Mouse (Mus musculus) liver, embryonic 12.5 days (tissue): Measurements from ENCODE around the gene Ccer2. TPM values are rescaled to one million over a fixed set of nuclear protein-coding genes. Genes with fewer than 3 reads are reported as not detected.

Experiments used
- ATAC-seq: fragments of 200-750 bp; cut with Nextera tagmentation; 2 replicates; pipeline ENCODE4 v1.8.0; 2017; ENCODE audit warnings: moderate number of reproducible peaks, mild to moderate bottlenecking, moderate library complexity
- H3K27ac ChIP-seq: fragments of 300-500 bp; sonication (generic); 2 replicates; pipeline ENCODE4 v1.5.1; 2016; ENCODE audit warnings: mild to moderate bottlenecking
- H3K27me3 ChIP-seq: fragments of 300-500 bp; sonication (generic); replicated peaks from 2 replicates; pipeline ENCODE4 v1.6.1; 2016; ENCODE audit warnings: mild to moderate bottlenecking, moderate library complexity
- H3K36me3 ChIP-seq: fragments of 300-500 bp; sonication (generic); 2 replicates; pipeline ENCODE4 v1.6.1; 2016; ENCODE audit warnings: mild to moderate bottlenecking, moderate library complexity
- H3K4me1 ChIP-seq: fragments of 300-500 bp; sonication (generic); 2 replicates; pipeline ENCODE4 v1.6.1; 2016
- H3K4me2 ChIP-seq: fragments of 300-500 bp; sonication (generic); 2 replicates; pipeline ENCODE4 v1.6.1; 2016; ENCODE audit warnings: mild to moderate bottlenecking, moderate library complexity
- H3K4me3 ChIP-seq: fragments of 300-500 bp; sonication (generic); 2 replicates; pipeline ENCODE4 v1.5.1; 2016; ENCODE audit warnings: mild to moderate bottlenecking, moderate library complexity
- H3K9ac ChIP-seq: fragments of 300-500 bp; sonication (generic); 2 replicates; pipeline ENCODE4 v1.6.1; 2016; ENCODE audit warnings: mild to moderate bottlenecking, moderate library complexity
- H3K9me3 ChIP-seq: fragments of 300-500 bp; sonication (generic); replicated peaks from 2 replicates; pipeline ENCODE4 v1.6.1; 2016; ENCODE audit warnings: mild to moderate bottlenecking, moderate library complexity
- WGBS: fragments of 180-500 bp; shearing (Covaris S2); methylation state at CpG from one replicate; pipeline ENCODE4 v1.1.7; 2016; ENCODE audit not compliant: insufficient replicate concordance; 5-methylcytosine and 5-hydroxymethylcytosine counted together
- polyA plus RNA-seq: library from polyadenylated mRNA; unstranded; fragments of >200 nt; fragmentation: Nextera tagmentation; extraction: Ambion mirVana; gene quantifications from 2 replicates; pipeline ENCODE4 v1.2.1, GENCODE M21; 2016

Gene Ccer2
- polyA plus RNA-seq, 1 experiment from 2014 or later: not detected

- 81% methylated on average over 9 of the region's 9 CpGs for WGBS
- Histone ChIP-seq H3K4me3 (no peak overlapping the region), H3K36me3 (peaks cover 56% of the 10 kb centered on the region), H3K27ac (no peak overlapping the region), H3K27me3 (peaks cover 8% of the 10 kb centered on the region), H3K4me2 (no peak overlapping the region), H3K9ac (no peak overlapping the region), H3K9me3 (no peaks in the 10 kb centered on the region), H3K4me1 (peaks cover 15% of the 10 kb centered on the region)
- ATAC-seq: no peak
These were observed 5.9 kb downstream of the Ccer2 start for GRCm38 (mm10) chr7:28761907-28762306.

- H3K9me3 ChIP-seq: no peaks in the 10 kb centered on the region
- H3K27ac ChIP-seq: no peak overlapping the region
- peak overlapping the region; percentile 84 for H3K4me3 ChIP-seq
- H3K36me3 ChIP-seq: peaks cover 31% of the 10 kb centered on the region
- H3K4me1 ChIP-seq: peaks cover 44% of the 10 kb centered on the region
- peak overlapping the region; percentile 78; the same call in 1 of the 2 replicates for H3K9ac ChIP-seq
- peak overlapping the region; percentile 79 for H3K4me2 ChIP-seq
- no peaks in the 10 kb centered on the region for H3K27me3 ChIP-seq
- WGBS: 56% methylated on average over 6 of the region's 6 CpGs
- no peak for ATAC-seq
These were observed 9.2 kb downstream of the Ccer2 start for GRCm38 (mm10) chr7:28765211-28765610.

GRCm38 (mm10) chr7:28766173-28766879 is 10.4 kb downstream of the Ccer2 start, which contains the start of gene Sirt2:
Gene Sirt2 (plus strand): TSS chr7:28766735.
- Histone ChIP-seq H3K9me3 (no peaks in the 10 kb centered on the region), H3K4me3 (peak within 1 kb of the TSS; percentile 84), H3K9ac (peak within 1 kb of the TSS; percentile 84), H3K4me2 (peak within 1 kb of the TSS; percentile 79), H3K27me3 (no peaks in the 10 kb centered on the region), H3K27ac (peak within 1 kb of the TSS; percentile 75), H3K36me3 (peaks cover 20% of the 10 kb centered on the region), H3K4me1 (peaks cover 53% of the 10 kb centered on the region)
- ATAC-seq: peak; percentile 96
- WGBS: 1% methylated on average over 45 of the region's 45 CpGs

- Histone ChIP-seq H3K36me3 (peaks cover 14% of the 10 kb centered on the region), H3K27me3 (no peaks in the 10 kb centered on the region), H3K27ac (peak overlapping the region; percentile 75), H3K4me2 (peak overlapping the region; percentile 79), H3K9me3 (no peaks in the 10 kb centered on the region), H3K4me1 (peaks cover 53% of the 10 kb centered on the region), H3K4me3 (peak overlapping the region; percentile 84), H3K9ac (peak overlapping the region; percentile 84)
- ATAC-seq: no peak
- WGBS: 9% methylated on average over 14 of the region's 14 CpGs
These were observed 10.9 kb downstream of the Ccer2 start for GRCm38 (mm10) chr7:28766910-28767309.

GRCm38 (mm10) chr7:28767462-28767965 is 11.5 kb downstream of the Ccer2 start, which contains the start of gene Nfkbib:
Gene Nfkbib (minus strand): TSS chr7:28767512.
- Histone ChIP-seq H3K9me3 (no peaks in the 10 kb centered on the region), H3K27me3 (no peaks in the 10 kb centered on the region), H3K9ac (peak within 1 kb of the TSS; percentile 84), H3K27ac (peak within 1 kb of the TSS; percentile 75), H3K36me3 (peaks cover 8% of the 10 kb centered on the region), H3K4me3 (peak within 1 kb of the TSS; percentile 84), H3K4me1 (peaks cover 53% of the 10 kb centered on the region), H3K4me2 (peak within 1 kb of the TSS; percentile 79)
- ATAC-seq: no peak
- 66% methylated on average over 7 of the region's 7 CpGs for WGBS

- 57% methylated on average over 9 of the region's 9 CpGs for WGBS
These were observed 13.5 kb downstream of the Ccer2 start for GRCm38 (mm10) chr7:28769414-28769958.

GRCm38 (mm10) chr7:28770309-28770708 is 14.3 kb downstream of the Ccer2 start:
- peak overlapping the region; percentile 8; the same call in 1 of the 2 replicates for H3K9ac ChIP-seq
- H3K27ac ChIP-seq: no peak overlapping the region

More at GRCm38 (mm10) chr7:28769414-28769958, 13.5 kb downstream of the Ccer2 start:
- peaks cover 53% of the 10 kb centered on the region for H3K4me1 ChIP-seq
- ATAC-seq: no peak
- H3K9ac ChIP-seq: no peak overlapping the region
- H3K9me3 ChIP-seq: no peaks in the 10 kb centered on the region
- H3K4me3 ChIP-seq: no peak overlapping the region
- no peaks in the 10 kb centered on the region for H3K27me3 ChIP-seq
- peaks cover 4% of the 10 kb centered on the region; the same call in 1 of the 2 replicates for H3K36me3 ChIP-seq
- H3K27ac ChIP-seq: no peak overlapping the region
- H3K4me2 ChIP-seq: no peak overlapping the region

GRCm38 (mm10) chr7:28771867-28772266 is 15.9 kb downstream of the Ccer2 start:
- Histone ChIP-seq H3K9me3 (no peaks in the 10 kb centered on the region), H3K4me3 (no peak overlapping the region), H3K4me1 (peaks cover 38% of the 10 kb centered on the region), H3K4me2 (no peak overlapping the region), H3K27me3 (no peaks in the 10 kb centered on the region), H3K9ac (no peak overlapping the region), H3K36me3 (peaks cover 7% of the 10 kb centered on the region; the same call in 1 of the 2 replicates), H3K27ac (no peak overlapping the region)
- no peak for ATAC-seq
- 88% methylated on average over 11 of the region's 11 CpGs for WGBS

More at GRCm38 (mm10) chr7:28770309-28770708, 14.3 kb downstream of the Ccer2 start:
- H3K4me1 ChIP-seq: peaks cover 45% of the 10 kb centered on the region
- peak; percentile 10; the same call in 1 of the 2 replicates for ATAC-seq
- no peak overlapping the region for H3K4me3 ChIP-seq
- WGBS: 39% methylated on average over 3 of the region's 3 CpGs
- H3K27me3 ChIP-seq: no peaks in the 10 kb centered on the region
- peaks cover 5% of the 10 kb centered on the region; the same call in 1 of the 2 replicates for H3K36me3 ChIP-seq
- H3K4me2 ChIP-seq: peak overlapping the region; percentile 31
- no peaks in the 10 kb centered on the region for H3K9me3 ChIP-seq

GRCm38 (mm10) chr7:28773163-28773562 is 17.2 kb downstream of the Ccer2 start:
- Histone ChIP-seq H3K4me2 (no peak overlapping the region), H3K4me3 (no peak overlapping the region), H3K27me3 (no peaks in the 10 kb centered on the region), H3K27ac (no peak overlapping the region), H3K4me1 (peaks cover 25% of the 10 kb centered on the region), H3K36me3 (peaks cover 12% of the 10 kb centered on the region; the same call in 1 of the 2 replicates), H3K9ac (no peak overlapping the region), H3K9me3 (no peaks in the 10 kb centered on the region)
- WGBS: 71% methylated on average over 3 of the region's 3 CpGs
- ATAC-seq: no peak

- peaks cover 12% of the 10 kb centered on the region; the same call in 1 of the 2 replicates for H3K36me3 ChIP-seq
- no peak for ATAC-seq
- 77% methylated on average over 12 of the region's 12 CpGs for WGBS
- H3K4me2 ChIP-seq: no peak overlapping the region
- H3K27me3 ChIP-seq: no peaks in the 10 kb centered on the region
- no peak overlapping the region for H3K9ac ChIP-seq
- H3K4me3 ChIP-seq: no peak overlapping the region
- no peak overlapping the region for H3K27ac ChIP-seq
- H3K9me3 ChIP-seq: no peaks in the 10 kb centered on the region
- H3K4me1 ChIP-seq: peaks cover 18% of the 10 kb centered on the region
These were observed 18.2 kb downstream of the Ccer2 start for GRCm38 (mm10) chr7:28774164-28774563.

GRCm38 (mm10) chr7:28775129-28775528 is 19.2 kb downstream of the Ccer2 start:
- no peak overlapping the region for H3K27ac ChIP-seq
- H3K27me3 ChIP-seq: no peaks in the 10 kb centered on the region
- H3K4me3 ChIP-seq: no peak overlapping the region
- H3K4me2 ChIP-seq: no peak overlapping the region
- no peaks in the 10 kb centered on the region for H3K9me3 ChIP-seq
- peaks cover 16% of the 10 kb centered on the region for H3K4me1 ChIP-seq
- peaks cover 12% of the 10 kb centered on the region; the same call in 1 of the 2 replicates for H3K36me3 ChIP-seq
- ATAC-seq: no peak
- 86% methylated on average over 7 of the region's 7 CpGs for WGBS
- no peak overlapping the region for H3K9ac ChIP-seq

- H3K4me1 ChIP-seq: peaks cover 17% of the 10 kb centered on the region
- H3K27me3 ChIP-seq: no peaks in the 10 kb centered on the region
- peaks cover 24% of the 10 kb centered on the region for H3K36me3 ChIP-seq
- H3K27ac ChIP-seq: no peak overlapping the region
- H3K4me2 ChIP-seq: no peak overlapping the region
- no peak for ATAC-seq
- no peak overlapping the region for H3K4me3 ChIP-seq
- no peaks in the 10 kb centered on the region for H3K9me3 ChIP-seq
- H3K9ac ChIP-seq: no peak overlapping the region
- WGBS: 78% methylated on average over 9 of the region's 9 CpGs
These were observed 22.9 kb downstream of the Ccer2 start for GRCm38 (mm10) chr7:28778825-28779224.
